Mouse (Mus musculus) B cell, adult 67 days (primary cell): ENCODE measurements around the gene Awat2. TPM values are rescaled to one million over a fixed set of nuclear protein-coding genes. Genes with fewer than 3 reads are reported as not detected.

Source experiments
- total RNA-seq, 2 experiments: library from RNA; stranded (reverse); gene quantifications; 4 replicates each; pipeline ENCODE4 v1.2.4; 2023

The Awat2 gene
- total RNA-seq: under 1 TPM; 0.44 to 0.73 TPM

GRCm38 (mm10) chrX:100442617-100443016, at the start of gene Awat2:
Gene Awat2 (minus strand): TSS chrX:100442717.

GRCm38 (mm10) chrX:100428693-100429092, 13.8 kb downstream of the Awat2 start, which contains the start of gene Otud6a:
Gene Otud6a (plus strand): TSS chrX:100429013.

Other genes with a start within 250 kb of the Awat2 start
- not detected for gene Otud6a, start 13.7 kb downstream of the Awat2 start, total RNA-seq
- 10 to 100 TPM; 56.0 to 56.8 TPM for gene Igbp1, start 51.6 kb upstream of the Awat2 start, total RNA-seq
- gene Dgat2l6, start 82.1 kb upstream of the Awat2 start, total RNA-seq: not detected
- gene Awat1, start 129.5 kb upstream of the Awat2 start, total RNA-seq: not detected
- not detected for gene P2ry4, start 152.2 kb upstream of the Awat2 start, total RNA-seq
- not detected for gene Arr3, start 162.8 kb upstream of the Awat2 start, total RNA-seq
- gene Kif4, start 183.0 kb upstream of the Awat2 start, total RNA-seq: 1 to 10 TPM; 1.2 to 1.3 TPM
- 10 to 100 TPM; 18.9 to 19.6 TPM for gene Pdzd11, start 183.9 kb upstream of the Awat2 start, total RNA-seq